Mouse (Mus musculus) heart, embryonic 15.5 days (tissue): ENCODE measurements around the gene Scd3. TPM values are rescaled to one million over a fixed set of nuclear protein-coding genes. Genes with fewer than 3 reads are reported as not detected.
"Not testable (repeated sequence)": the region's sequence is repeated elsewhere in the genome, so short reads cannot be mapped to it uniquely, and the experiment has no call there.

Source experiments
- ATAC-seq: fragments of 200-750 bp; cut with Nextera tagmentation; replicated peaks from 2 replicates; pipeline ENCODE4 v1.8.0; 2017; ENCODE audit warnings: low read depth, moderate TSS enrichment; ENCODE audit not compliant: insufficient number of reproducible peaks, insufficient read depth, low FRiP score
- H3K27ac ChIP-seq: fragments of 300-500 bp; sonication (generic); 2 replicates; pipeline ENCODE4 v1.5.1; 2015; ENCODE audit warnings: mild to moderate bottlenecking, inconsistent platforms
- H3K27me3 ChIP-seq: fragments of 300-500 bp; sonication (generic); 2 replicates; pipeline ENCODE4 v1.6.1; 2015; ENCODE audit warnings: inconsistent platforms
- H3K36me3 ChIP-seq: fragments of 300-500 bp; sonication (generic); 2 replicates; pipeline ENCODE4 v1.6.1; 2015; ENCODE audit warnings: mild to moderate bottlenecking, inconsistent platforms
- H3K4me1 ChIP-seq: fragments of 300-500 bp; sonication (generic); replicated peaks from 2 replicates; pipeline ENCODE4 v1.6.1; 2015; ENCODE audit warnings: inconsistent platforms
- H3K4me2 ChIP-seq: fragments of 300-500 bp; sonication (generic); 2 replicates; pipeline ENCODE4 v1.6.1; 2015; ENCODE audit warnings: inconsistent platforms, mild to moderate bottlenecking, moderate library complexity
- H3K4me3 ChIP-seq: fragments of 300-500 bp; sonication (generic); 2 replicates; pipeline ENCODE4 v1.5.1; 2015; ENCODE audit warnings: mild to moderate bottlenecking, inconsistent platforms
- H3K9ac ChIP-seq: fragments of 300-500 bp; sonication (generic); 2 replicates; pipeline ENCODE4 v1.6.1; 2015; ENCODE audit warnings: mild to moderate bottlenecking, inconsistent platforms
- H3K9me3 ChIP-seq: fragments of 300-500 bp; sonication (generic); replicated peaks from 2 replicates; pipeline ENCODE4 v1.6.1; 2016; ENCODE audit warnings: inconsistent platforms
- WGBS: fragments of 180-500 bp; shearing (Covaris S2); methylation state at CpG from one replicate; pipeline ENCODE4 v1.1.7; 2015; ENCODE audit warnings: mixed read lengths; 5-methylcytosine and 5-hydroxymethylcytosine counted together
- polyA plus RNA-seq: library from polyadenylated mRNA; unstranded; fragments of >200 nt; fragmentation: Nextera tagmentation; extraction: Ambion mirVana; gene quantifications from 2 replicates; pipeline ENCODE4 v1.2.1, GENCODE M21; 2015

Gene Scd3
- polyA plus RNA-seq, 1 experiment from 2014 or later = 0.25 TPM

GRCm38 (mm10) chr19:44274452-44274851 lies 71.4 kb downstream of the Scd3 start:
- Histone ChIP-seq H3K4me3 (no peak overlapping the region), H3K9ac (no peak overlapping the region), H3K9me3 (no peaks in the 10 kb centered on the region), H3K36me3 (no peaks in the 10 kb centered on the region), H3K27ac (no peak overlapping the region), H3K27me3 (no peaks in the 10 kb centered on the region), H3K4me2 (no peak overlapping the region), H3K4me1 (peaks cover 10% of the 10 kb centered on the region; the same call in 1 of the 2 replicates)
- no peak for ATAC-seq
- WGBS = 88% methylated on average over 4 of the region's 4 CpGs

GRCm38 (mm10) chr19:44275418-44275817 lies 72.3 kb downstream of the Scd3 start:
- Histone ChIP-seq H3K27ac (no peak overlapping the region), H3K9ac (no peak overlapping the region)
- 66% methylated on average over 1 of the region's 1 CpGs for WGBS

GRCm38 (mm10) chr19:44276861-44277260 lies 73.8 kb downstream of the Scd3 start:
- no peak for ATAC-seq
- 54% methylated on average over 5 of the region's 5 CpGs for WGBS
- no peak overlapping the region for H3K27ac ChIP-seq
- H3K4me3 ChIP-seq = no peak overlapping the region
- no peak overlapping the region for H3K9ac ChIP-seq
- H3K4me1 ChIP-seq = peaks cover 25% of the 10 kb centered on the region
- no peaks in the 10 kb centered on the region for H3K36me3 ChIP-seq
- no peaks in the 10 kb centered on the region for H3K27me3 ChIP-seq
- H3K4me2 ChIP-seq = no peak overlapping the region
- H3K9me3 ChIP-seq = no peaks in the 10 kb centered on the region

More at GRCm38 (mm10) chr19:44275418-44275817, 72.3 kb downstream of the Scd3 start:
- no peaks in the 10 kb centered on the region for H3K36me3 ChIP-seq
- no peak overlapping the region for H3K4me2 ChIP-seq
- H3K9me3 ChIP-seq = no peaks in the 10 kb centered on the region
- no peaks in the 10 kb centered on the region for H3K27me3 ChIP-seq
- no peak overlapping the region for H3K4me3 ChIP-seq
- ATAC-seq = no peak
- peaks cover 15% of the 10 kb centered on the region for H3K4me1 ChIP-seq

GRCm38 (mm10) chr19:44277931-44278330 lies 74.9 kb downstream of the Scd3 start:
- 80% methylated on average over 8 of the region's 8 CpGs for WGBS
- H3K4me1 ChIP-seq = peaks cover 32% of the 10 kb centered on the region

GRCm38 (mm10) chr19:44280755-44281154 lies 77.7 kb downstream of the Scd3 start:
- Histone ChIP-seq H3K27ac (peak overlapping the region; percentile 87), H3K9ac (peak overlapping the region; percentile 24; the same call in 1 of the 2 replicates), H3K4me1 (peaks cover 47% of the 10 kb centered on the region), H3K9me3 (no peaks in the 10 kb centered on the region), H3K4me3 (no peak overlapping the region), H3K27me3 (no peaks in the 10 kb centered on the region), H3K4me2 (peak overlapping the region; percentile 19; the same call in 1 of the 2 replicates), H3K36me3 (no peaks in the 10 kb centered on the region)
- ATAC-seq = no peak
- WGBS = 4% methylated on average over 6 of the region's 6 CpGs

More at GRCm38 (mm10) chr19:44277931-44278330, 74.9 kb downstream of the Scd3 start:
- Histone ChIP-seq H3K27ac (no peak overlapping the region), H3K9ac (no peak overlapping the region), H3K9me3 (no peaks in the 10 kb centered on the region), H3K27me3 (no peaks in the 10 kb centered on the region), H3K4me3 (no peak overlapping the region), H3K36me3 (no peaks in the 10 kb centered on the region), H3K4me2 (no peak overlapping the region)
- ATAC-seq = no peak

- not testable (repeated sequence) for H3K4me2 ChIP-seq, ATAC-seq, H3K27me3 ChIP-seq, H3K9me3 ChIP-seq, H3K36me3 ChIP-seq, H3K4me3 ChIP-seq, H3K9ac ChIP-seq
- H3K4me1 ChIP-seq = peaks cover 54% of the 10 kb centered on the region
- whole genome bisulfite sequencing = 39% methylated on average over 1 of the region's 1 CpGs
- H3K27ac ChIP-seq = peak overlapping the region; percentile 87
These were observed 78.9 kb downstream of the Scd3 start for GRCm38 (mm10) chr19:44281825-44282447.

- Histone ChIP-seq H3K9me3 (no peaks in the 10 kb centered on the region), H3K9ac (no peak overlapping the region), H3K27me3 (no peaks in the 10 kb centered on the region), H3K4me1 (peaks cover 56% of the 10 kb centered on the region), H3K4me3 (no peak overlapping the region), H3K27ac (peak overlapping the region; percentile 87), H3K4me2 (no peak overlapping the region), H3K36me3 (no peaks in the 10 kb centered on the region)
- no peak for ATAC-seq
- WGBS = 34% methylated on average over 9 of the region's 9 CpGs
These were observed 79.6 kb downstream of the Scd3 start for GRCm38 (mm10) chr19:44282534-44283156.

- Histone ChIP-seq H3K27ac (peak overlapping the region; percentile 93), H3K9ac (peak overlapping the region; percentile 54; the same call in 1 of the 2 replicates), H3K4me3 (peak overlapping the region; percentile 53), H3K27me3 (no peaks in the 10 kb centered on the region), H3K9me3 (no peaks in the 10 kb centered on the region), H3K4me2 (peak overlapping the region; percentile 77), H3K36me3 (no peaks in the 10 kb centered on the region), H3K4me1 (peaks cover 60% of the 10 kb centered on the region)
- WGBS = 40% methylated on average over 15 of the region's 15 CpGs
- no peak for ATAC-seq
These were observed 80.3 kb downstream of the Scd3 start for GRCm38 (mm10) chr19:44283157-44284024.

GRCm38 (mm10) chr19:44284025-44284695 lies 81.1 kb downstream of the Scd3 start:
- peak overlapping the region; percentile 93 for H3K27ac ChIP-seq
- no peaks in the 10 kb centered on the region for H3K9me3 ChIP-seq
- H3K27me3 ChIP-seq = no peaks in the 10 kb centered on the region
- peak overlapping the region; percentile 53 for H3K4me3 ChIP-seq
- H3K4me2 ChIP-seq = peak overlapping the region; percentile 77
- no peaks in the 10 kb centered on the region for H3K36me3 ChIP-seq
- H3K9ac ChIP-seq = peak overlapping the region; percentile 54
- H3K4me1 ChIP-seq = peaks cover 60% of the 10 kb centered on the region
- peak; percentile 98 for ATAC-seq
- WGBS = 0% methylated on average over 38 of the region's 38 CpGs

GRCm38 (mm10) chr19:44284723-44285122 lies 81.7 kb downstream of the Scd3 start:
- peaks cover 60% of the 10 kb centered on the region for H3K4me1 ChIP-seq
- H3K36me3 ChIP-seq = no peaks in the 10 kb centered on the region
- peak; percentile 10; the same call in 1 of the 2 replicates for ATAC-seq
- no peaks in the 10 kb centered on the region for H3K27me3 ChIP-seq
- peak overlapping the region; percentile 77 for H3K4me2 ChIP-seq
- H3K9ac ChIP-seq = peak overlapping the region; percentile 54
- WGBS = 3% methylated on average over 11 of the region's 11 CpGs
- H3K4me3 ChIP-seq = peak overlapping the region; percentile 53
- no peaks in the 10 kb centered on the region for H3K9me3 ChIP-seq
- peak overlapping the region; percentile 93 for H3K27ac ChIP-seq

GRCm38 (mm10) chr19:44285554-44285953 lies 82.5 kb downstream of the Scd3 start:
- Histone ChIP-seq H3K27me3 (no peaks in the 10 kb centered on the region), H3K4me2 (no peak overlapping the region), H3K4me1 (peaks cover 54% of the 10 kb centered on the region), H3K27ac (no peak overlapping the region), H3K36me3 (no peaks in the 10 kb centered on the region), H3K9me3 (no peaks in the 10 kb centered on the region), H3K9ac (no peak overlapping the region), H3K4me3 (no peak overlapping the region)
- WGBS = 92% methylated on average over 8 of the region's 8 CpGs
- ATAC-seq = no peak
